Mouse (Mus musculus): ENCODE results near the gene Vinac1.
"Not testable (repeated sequence)": the region's sequence is repeated elsewhere in the genome, so short reads cannot be mapped to it uniquely, and the experiment has no call there.

The Vinac1 gene

DNA sequence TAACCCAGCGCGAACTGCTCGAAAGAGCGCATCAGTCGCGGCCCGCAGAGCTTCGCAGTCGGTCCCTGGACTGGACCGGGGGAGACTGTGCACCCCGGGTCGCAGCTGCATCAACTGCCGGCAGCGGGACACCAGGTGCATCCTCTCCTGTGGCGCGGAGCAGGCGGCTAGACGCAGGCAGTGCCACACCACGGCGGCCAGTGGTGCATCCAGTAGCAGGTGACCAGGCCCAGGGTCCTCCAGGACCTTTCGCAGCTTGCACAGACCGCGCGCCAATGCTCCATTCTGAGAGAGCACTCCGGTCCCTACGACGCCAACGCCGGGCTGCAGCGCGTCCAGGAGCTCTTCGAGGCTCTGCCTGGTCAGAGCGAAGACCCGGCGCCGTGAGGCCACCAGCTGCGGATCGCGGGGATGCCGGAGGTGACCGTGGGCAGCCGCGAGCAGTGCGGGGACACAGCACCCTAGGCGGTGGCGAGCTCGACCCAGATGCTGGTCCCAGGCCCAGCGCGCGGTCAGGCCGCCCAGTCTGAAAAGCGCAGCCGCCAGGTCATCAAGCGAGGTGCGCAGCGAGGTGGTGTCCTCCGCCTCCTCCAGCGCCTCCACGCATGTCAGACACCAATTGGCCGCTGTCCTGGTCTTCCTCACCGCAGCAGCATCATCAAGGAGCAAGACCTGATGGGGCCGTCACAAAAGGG lies 8.9 kb downstream of the Vinac1 start:
- DNase-seq, result no peak

DNA sequence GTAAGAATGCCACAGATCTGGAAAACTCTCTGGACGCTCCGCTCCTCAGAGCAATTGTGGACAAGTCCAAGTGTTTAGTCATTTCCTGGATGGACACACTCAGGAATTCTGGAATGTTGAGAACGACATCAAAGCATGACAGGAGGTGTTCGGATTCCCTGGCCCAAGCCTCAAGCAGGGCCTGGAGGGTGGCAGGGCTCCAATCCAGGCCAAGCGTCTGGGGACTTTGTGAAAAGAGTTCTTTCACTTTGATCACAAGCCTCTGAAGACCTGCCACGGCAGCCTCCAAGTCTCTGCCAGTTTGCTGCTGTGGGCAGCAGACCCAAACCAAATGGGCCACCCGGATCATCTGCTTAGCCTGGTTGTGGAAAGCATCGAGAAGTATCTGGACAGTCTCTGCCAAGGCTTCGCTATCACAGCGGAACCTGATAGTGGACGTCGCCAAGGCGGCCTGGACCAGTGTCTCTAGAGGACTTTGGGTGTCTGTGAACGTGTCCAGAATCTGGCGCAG lies 9.5 kb downstream of the Vinac1 start:
- no peak for DNase-seq

- DNase-seq, result no peak
These were observed 12.6 kb downstream of the Vinac1 start for GRCm38 (mm10) chr2:129035381-129035780.

GRCm38 (mm10) chr2:129024820-129025219 lies 23.2 kb downstream of the Vinac1 start:
- peak in 1 of 2 experiments; percentile 24 for DNase-seq

DNA sequence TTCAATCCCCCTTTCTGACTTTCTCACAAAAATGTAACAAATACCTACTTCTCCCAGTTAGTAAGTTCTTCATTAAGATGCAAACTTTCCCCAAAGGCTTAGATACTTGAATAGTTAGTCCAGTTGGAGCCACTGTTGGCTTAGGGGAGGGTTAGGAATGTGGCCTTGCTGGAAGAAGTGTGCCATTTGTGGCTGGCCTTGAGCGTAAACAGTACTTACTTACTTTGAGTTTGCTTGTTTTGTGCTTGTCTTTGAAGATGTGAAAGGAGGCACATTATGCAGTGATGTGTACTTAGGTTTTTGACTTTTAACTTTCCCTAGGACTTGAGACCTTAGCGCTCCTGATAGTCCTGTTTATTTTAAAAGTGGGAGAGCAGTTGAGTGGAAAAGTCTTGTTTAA lies 27.9 kb downstream of the Vinac1 start:
- DNase-seq, result no peak

DNA sequence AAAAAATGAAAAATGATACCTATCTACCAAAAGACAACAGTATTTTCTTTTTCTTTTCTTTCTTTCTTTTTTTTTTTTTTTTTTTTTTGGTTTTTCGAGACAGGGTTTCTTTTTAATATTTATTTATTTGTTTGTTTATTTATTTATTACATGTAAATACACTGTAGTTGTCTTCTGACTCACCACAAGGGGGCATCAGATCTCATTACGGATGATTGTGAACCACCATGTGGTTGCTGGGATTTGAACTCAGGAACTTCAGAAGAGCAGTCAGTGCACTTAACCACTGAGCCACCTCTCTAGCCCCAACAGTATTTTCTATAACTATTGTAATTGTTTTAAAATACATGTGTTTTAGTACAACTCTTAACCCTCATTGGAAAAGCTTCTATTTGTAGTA lies 39.1 kb downstream of the Vinac1 start:
- DNase-seq, result not testable (repeated sequence)

DNA sequence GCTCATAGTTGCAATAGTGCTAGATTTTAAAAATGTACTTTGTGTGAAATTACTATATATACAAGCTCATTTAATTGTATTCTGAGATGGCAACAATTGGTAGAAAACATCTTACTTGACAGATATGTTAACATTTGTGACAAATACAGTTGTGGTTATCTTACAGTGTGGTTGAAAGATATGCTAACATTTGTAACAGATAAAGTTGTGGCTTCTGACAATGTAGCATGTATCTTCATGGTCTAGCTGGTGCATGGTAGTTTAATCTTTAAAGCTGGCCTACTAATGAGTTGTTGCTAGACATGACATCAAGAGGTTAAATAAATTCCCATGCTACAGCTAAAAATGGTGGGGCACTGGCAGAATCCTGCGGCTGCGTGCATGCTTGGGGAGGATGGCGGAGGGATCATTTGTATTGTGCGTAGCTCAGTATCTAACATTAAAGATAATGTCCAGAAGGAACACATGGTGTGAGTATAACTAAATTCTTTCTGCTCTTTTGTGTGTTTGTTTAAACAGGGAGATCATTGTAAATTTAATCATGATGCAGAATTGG lies 41.7 kb downstream of the Vinac1 start:
- DNase-seq, result no peak

DNA sequence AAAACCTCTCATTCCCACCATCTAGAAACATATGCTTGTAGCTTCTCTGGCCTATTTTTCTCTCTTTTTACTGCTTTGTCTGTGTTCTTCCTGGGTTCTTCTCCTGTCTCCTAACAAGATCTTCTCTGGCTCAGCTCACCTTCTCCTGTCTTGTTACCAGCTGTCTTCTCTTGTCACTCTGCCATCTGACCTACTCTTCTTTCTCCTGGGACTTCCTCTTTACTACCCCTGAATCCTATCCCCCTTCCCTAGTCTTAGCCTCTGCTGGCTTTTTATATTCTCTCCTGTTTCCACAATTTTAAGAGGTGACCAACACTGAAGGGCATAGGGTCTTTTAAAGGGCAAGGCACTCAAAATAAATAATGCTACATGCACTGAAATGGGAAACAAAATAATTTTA lies 43.1 kb downstream of the Vinac1 start:
- no peak for DNase-seq

DNA sequence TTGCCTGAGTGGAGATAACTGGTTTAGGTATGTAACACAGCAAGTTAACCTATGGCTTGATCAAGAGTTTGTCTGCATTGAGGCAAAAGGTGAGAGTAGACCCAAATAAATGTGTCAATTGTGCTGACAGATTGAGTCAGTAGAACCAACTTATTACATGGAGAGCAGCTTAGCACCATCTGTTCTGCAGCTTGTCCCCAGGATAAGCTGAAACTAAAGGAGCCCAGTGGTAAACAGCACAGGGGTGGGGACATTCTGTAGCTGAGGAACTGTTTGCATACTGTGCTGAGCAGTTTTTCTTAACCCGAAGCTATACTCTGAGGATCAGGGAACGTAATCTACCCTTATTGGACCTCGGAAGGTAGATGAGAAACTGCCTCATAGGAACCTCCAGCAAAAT lies 63.2 kb downstream of the Vinac1 start:
- DNase-seq, result no peak

GRCm38 (mm10) chr2:128975572-128975971 lies 72.4 kb downstream of the Vinac1 start:
- DNase-seq, result no peak

Measured in kidney, adult 8-10 months (tissue).